Mouse (Mus musculus) liver, postnatal 0 days (tissue): Measurements from ENCODE around the gene Slc12a3.

Experiments
- CTCF ChIP-seq: sonication (generic); IDR thresholded peaks from 2 replicates; pipeline ENCODE4 v1.5.1; 2016; ENCODE audit warnings: antibody characterized with exemption, low read depth
- EP300 ChIP-seq: IDR thresholded peaks from 2 replicates; pipeline ENCODE4 v1.6.1; 2016; ENCODE audit warnings: antibody characterized with exemption, low read depth, mild to moderate bottlenecking

DNA sequence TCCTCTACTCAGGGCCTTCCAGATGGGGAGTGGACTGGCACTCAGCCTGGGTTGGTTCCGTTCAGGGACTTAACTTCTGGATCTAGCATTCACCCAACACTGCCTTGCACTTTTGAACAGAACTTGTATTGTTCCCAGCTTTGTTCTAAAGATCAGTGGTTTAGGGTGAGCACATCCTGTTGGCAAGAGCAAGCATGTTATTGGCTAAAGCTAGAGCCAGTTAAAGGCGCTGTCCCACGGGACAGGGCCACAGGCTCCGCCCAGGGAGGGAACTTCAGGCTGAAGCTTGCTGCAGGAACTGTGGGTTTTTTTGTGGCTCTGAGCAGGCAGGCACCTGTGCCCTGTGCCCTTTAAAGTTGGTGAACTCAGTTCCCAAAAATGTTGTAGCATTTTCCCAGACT lies 34.3 kb downstream of the Slc12a3 start:
- TF ChIP-seq CTCF: no peak; the same call in 1 of the 2 replicates
- no peak for TF ChIP-seq EP300
